15 mouse cellular contexts compared by ENCODE assay signal in genomic region chr4:87865848-87866247, GRCm38 (mm10).
"Had no signal": no experiment of that assay in that cellular context is flagged by ENCODE, and none has a peak within 500 bp of the region (broad histone marks: within the 10 kb centered on the region; RNA-seq: fewer than 3 reads in every experiment).

No protein-coding gene starts in this region.

- H3K9me3 ChIP-seq: intestine, embryonic 15.5 days; limb, embryonic 10.5 days; liver, embryonic 15.5 days; neural tube, embryonic 12.5 days had no signal

- ATAC-seq: intestine, embryonic 15.5 days; midbrain, embryonic 16.5 days had no signal

- H3K36me3 ChIP-seq: intestine, embryonic 15.5 days; liver, embryonic 15.5 days; neural tube, embryonic 12.5 days had no signal

- H3K4me2 ChIP-seq: intestine, embryonic 15.5 days; liver, embryonic 11.5 days; liver, embryonic 15.5 days; lung, embryonic 14.5 days; midbrain, embryonic 11.5 days; neural tube, embryonic 12.5 days had no signal

- H3K9ac ChIP-seq: intestine, embryonic 15.5 days; liver, embryonic 15.5 days; lung, embryonic 14.5 days; neural tube, embryonic 12.5 days had no signal

- H3K27ac ChIP-seq: intestine, embryonic 15.5 days; limb, embryonic 10.5 days; liver, embryonic 15.5 days; neural tube, embryonic 12.5 days; stomach, postnatal 0 days had no signal

- DNase-seq: kidney, adult 18-20 months; kidney, postnatal 25 days; lung, embryonic 14.5 days; lung, postnatal 10 days; lung, postnatal 4 days; thymus, adult 18-20 months; thymus, postnatal 14 days had no signal

- H3K4me3 ChIP-seq: intestine, embryonic 15.5 days; limb, embryonic 10.5 days; liver, embryonic 15.5 days; neural tube, embryonic 12.5 days had no signal

- H3K27me3 ChIP-seq: intestine, embryonic 15.5 days; liver, embryonic 15.5 days; neural tube, embryonic 12.5 days had no signal
